Comparison of ENCODE assay signal across 8 mouse cellular contexts in genomic region chr9:106367001-106367400, GRCm38 (mm10). TPM values are rescaled to one million over a fixed set of nuclear protein-coding genes. Genes with fewer than 3 reads are reported as not detected.
DNase-seq lines count a peak whose midpoint lies in the region; ATAC-seq lines count a peak whose summit lies in the region.

No protein-coding gene starts in this region.

- peak overlapping the region; percentile 43 for H3K9ac ChIP-seq in forebrain, embryonic 15.5 days (replicated peaks)
- peak overlapping the region; percentile 60 for H3K9ac ChIP-seq in lung, embryonic 15.5 days

- H3K36me3 ChIP-seq in forebrain, embryonic 15.5 days, result no peaks in the 10 kb centered on the region; the same call in 1 of the 2 replicates
- H3K36me3 ChIP-seq in lung, embryonic 15.5 days, result 0 out of 2 replicates have a peak, but pooled peaks cover 3% of the 10 kb centered on the region

- 26% methylated on average over 5 of the region's 5 CpGs for WGBS in forebrain, embryonic 15.5 days
- WGBS in lung, embryonic 15.5 days, result 14% methylated on average over 5 of the region's 5 CpGs

- ATAC-seq in forebrain, embryonic 15.5 days (replicated peaks), result no peak
- no peak for ATAC-seq in lung, embryonic 15.5 days (ENCODE audit: borderline replicate concordance, extremely low read depth, low FRiP score, low TSS enrichment)
- no peak for ATAC-seq in monocyte, adult 5-6 weeks (replicated peaks; ENCODE audit: insufficient number of reproducible peaks, low FRiP score, low TSS enrichment, poor library complexity, severe bottlenecking)

- no peaks in the 10 kb centered on the region for H3K27me3 ChIP-seq in forebrain, embryonic 15.5 days
- no peaks in the 10 kb centered on the region for H3K27me3 ChIP-seq in lung, embryonic 15.5 days

- no peaks in the 10 kb centered on the region for H3K9me3 ChIP-seq in forebrain, embryonic 15.5 days
- no peaks in the 10 kb centered on the region for H3K9me3 ChIP-seq in lung, embryonic 15.5 days

- peaks cover 36% of the 10 kb centered on the region for H3K4me1 ChIP-seq in forebrain, embryonic 15.5 days
- peaks cover 38% of the 10 kb centered on the region for H3K4me1 ChIP-seq in lung, embryonic 15.5 days

- H3K4me2 ChIP-seq in forebrain, embryonic 15.5 days (replicated peaks), result peak overlapping the region; percentile 98
- peak overlapping the region; percentile 99 for H3K4me2 ChIP-seq in lung, embryonic 15.5 days

- H3K27ac ChIP-seq in forebrain, embryonic 15.5 days (replicated peaks), result peak overlapping the region; percentile 97
- peak overlapping the region; percentile 98 for H3K27ac ChIP-seq in lung, embryonic 15.5 days

- H3K4me3 ChIP-seq in forebrain, embryonic 15.5 days, result peak overlapping the region; percentile 71
- peak overlapping the region; percentile 98 for H3K4me3 ChIP-seq in lung, embryonic 15.5 days

- DNase-seq in A20 (ENCODE audit: low read depth, low spot score), result peak; percentile 22
- peak; percentile 58 for DNase-seq in CD4-positive, CD25-positive, alpha-beta regulatory T cell, adult 2 months (ENCODE audit: low read depth, low spot score)
- DNase-seq in frontal cortex, postnatal 14 days (ENCODE audit: low spot score in 2 of 2), result no peak
- DNase-seq in embryo, embryonic 10.5 days (ENCODE audit: low spot score), result no peak
- no peak for DNase-seq in testis, postnatal 14 days (ENCODE audit: low spot score)

RNA-seq across cellular contexts. Expression of gene Dusp7, which starts 1.4 kb away (rescaled TPM):
- 9.2 and 10.4 TPM in 2 replicates for polyA plus RNA-seq in forebrain, embryonic 15.5 days (2015; fragmentation: Nextera tagmentation; extraction: Ambion mirVana)
- 16.5 and 17.5 TPM in 2 replicates for polyA plus RNA-seq in lung, embryonic 15.5 days (2015; fragmentation: Nextera tagmentation; extraction: Ambion mirVana)
- 8.7 to 21.2 TPM (median 12.2 TPM) in 3 replicates for total RNA-seq in monocyte, adult 5-6 weeks (2017)

Comparison
In these comparisons a context has a peak if more than half of its experiments do, and no peak if none do; other contexts are left out.
1. DNase-seq: peak in A20 (single experiment) and CD4-positive, CD25-positive, alpha-beta regulatory T cell, adult 2 months (single experiment); none in frontal cortex, postnatal 14 days (0 of 2), embryo, embryonic 10.5 days (single experiment) and testis, postnatal 14 days (single experiment).